Mouse (Mus musculus) right cerebral cortex, postnatal 25 days (tissue): ENCODE data around the gene Ncdn.

Source experiments
- DNase-seq: peaks from one replicate; pipeline ENCODE4 v3.0.0; 2022

Ncdn gene

GRCm38 (mm10) chr4:126753268-126754230 lies at the start of gene Ncdn, which contains the start of gene AU040320:
TSS of gene Ncdn (minus strand) at chr4:126753438.
TSS of gene AU040320 (plus strand) at chr4:126753544.
- peak; percentile 98 for DNase-seq

GRCm38 (mm10) chr4:126802174-126802573 lies 48.9 kb upstream of the Ncdn start:
- no peak for DNase-seq

DNA sequence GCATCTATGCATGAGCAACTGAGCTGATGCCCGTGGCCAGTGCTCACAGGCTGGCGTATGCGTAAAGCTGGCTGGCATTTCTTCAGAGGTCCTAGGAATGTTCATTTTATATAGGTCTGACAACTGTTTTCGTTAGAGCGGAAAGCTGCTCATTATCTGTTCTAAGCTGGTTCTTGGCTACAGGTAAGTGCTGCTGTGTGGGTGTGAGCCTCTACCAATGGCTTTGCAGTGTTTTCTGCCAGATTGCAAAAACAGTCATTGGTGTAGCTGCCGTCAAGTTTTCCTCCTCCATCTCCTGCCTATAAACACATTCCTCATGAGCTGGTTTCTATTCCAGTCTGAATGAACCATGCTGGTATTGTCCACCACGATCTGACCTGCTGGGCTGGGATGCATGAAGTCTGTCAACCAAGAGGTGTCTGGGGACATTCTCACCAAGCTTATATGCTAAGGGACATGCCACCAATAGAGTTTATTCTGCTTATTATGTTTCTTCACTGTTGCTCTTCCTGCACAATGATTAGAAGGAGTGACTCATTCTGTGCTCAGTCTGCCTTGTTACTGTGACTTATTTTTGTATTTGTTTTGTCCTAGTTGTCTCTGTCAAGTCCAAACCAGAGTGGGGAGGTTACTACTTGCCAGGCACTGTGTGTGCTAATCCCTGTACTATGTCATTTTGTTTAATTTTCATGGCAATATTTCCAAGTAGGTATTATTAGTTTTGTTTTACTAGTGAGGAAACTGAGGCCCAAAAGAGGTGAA lies 39.3 kb upstream of the Ncdn start:
- peak; percentile 60 for DNase-seq

DNA sequence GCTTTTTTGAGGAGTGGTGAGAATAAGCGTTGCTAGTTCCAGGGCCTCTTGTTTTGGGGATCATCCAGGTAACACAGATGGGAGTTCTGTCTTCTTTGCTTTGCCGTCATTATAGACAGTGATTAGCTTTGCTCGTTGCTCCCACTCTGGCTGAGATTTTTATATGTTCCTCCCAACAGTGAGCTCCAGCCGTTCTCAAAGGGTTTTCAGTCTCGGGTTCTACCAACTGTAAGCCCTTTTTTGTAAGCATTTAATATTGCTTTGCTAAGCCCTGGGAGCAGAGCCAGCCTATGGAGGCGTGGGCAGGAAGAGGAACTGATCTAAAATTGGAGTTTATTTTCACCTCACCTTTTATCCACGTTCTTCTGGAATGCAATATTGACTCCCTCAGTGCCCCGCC lies 29.8 kb upstream of the Ncdn start:
- DNase-seq = peak; percentile 32

GRCm38 (mm10) chr4:126782512-126782911 lies 29.3 kb upstream of the Ncdn start:
- DNase-seq = peak; percentile 29

DNA sequence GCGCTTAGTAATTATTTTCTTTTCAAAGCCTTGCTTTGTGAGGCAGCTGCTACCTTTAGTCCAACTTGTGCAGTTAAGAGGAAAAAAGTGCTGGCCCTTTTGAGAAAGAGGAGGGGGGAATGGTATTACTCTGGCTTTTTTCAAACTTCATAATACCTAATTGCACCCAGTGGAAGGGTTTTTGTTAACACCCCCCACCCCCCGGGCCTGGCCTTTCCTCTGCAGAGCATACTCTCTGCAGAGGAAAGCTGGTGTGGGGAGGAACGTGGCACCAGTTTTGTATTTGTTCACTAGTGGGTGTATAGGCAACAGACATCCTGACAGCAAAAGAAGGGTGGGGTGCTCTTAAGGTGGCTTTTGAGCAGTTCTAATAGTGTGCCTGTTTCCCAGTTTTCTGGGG lies 28.6 kb upstream of the Ncdn start:
- no peak for DNase-seq

GRCm38 (mm10) chr4:126779826-126780775 lies 26.9 kb upstream of the Ncdn start:
- no peak for DNase-seq

- DNase-seq = no peak
These were observed 25.9 kb upstream of the Ncdn start for GRCm38 (mm10) chr4:126779148-126779581.

DNA sequence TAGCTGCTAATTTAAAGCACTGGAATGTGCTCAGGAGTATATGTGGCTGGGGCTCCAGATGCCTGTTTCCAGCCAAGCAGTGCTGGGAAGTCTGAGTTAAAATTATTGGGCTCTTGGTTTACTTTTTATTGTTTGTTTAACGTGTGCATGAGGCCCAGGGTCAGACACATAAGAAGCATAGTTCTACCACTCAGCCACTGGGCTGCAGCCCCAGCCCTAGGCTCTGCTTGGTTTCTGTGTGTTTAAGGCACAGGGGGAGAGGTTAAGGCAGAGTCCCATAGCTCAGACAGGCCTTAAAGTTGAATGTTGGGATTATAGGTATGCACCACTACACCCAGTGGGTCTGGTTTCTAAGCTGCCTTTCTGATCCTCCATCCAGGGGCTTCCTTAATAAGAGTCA lies 21.9 kb upstream of the Ncdn start:
- DNase-seq = no peak

DNA sequence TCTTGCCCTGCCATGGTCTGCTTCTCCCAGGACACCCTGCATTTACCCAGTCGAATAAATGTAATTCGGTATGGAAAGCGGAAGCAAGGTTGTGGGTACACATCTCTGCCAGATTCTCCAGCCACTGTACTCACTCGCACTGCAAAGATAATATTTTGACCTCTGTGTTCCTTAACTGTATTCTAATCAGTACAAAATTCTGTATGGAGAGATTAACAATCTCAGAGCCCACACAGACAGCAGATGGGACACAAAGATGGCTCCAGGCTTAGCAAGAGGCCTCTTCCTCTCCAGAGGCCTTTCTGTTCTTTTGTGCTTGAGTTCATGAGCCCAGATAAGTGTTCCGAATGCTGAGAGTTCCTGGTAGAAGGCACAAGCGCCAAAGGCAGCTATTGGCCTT lies 20.6 kb upstream of the Ncdn start:
- no peak for DNase-seq

GRCm38 (mm10) chr4:126770831-126771230 lies 17.6 kb upstream of the Ncdn start:
- DNase-seq = no peak

DNA sequence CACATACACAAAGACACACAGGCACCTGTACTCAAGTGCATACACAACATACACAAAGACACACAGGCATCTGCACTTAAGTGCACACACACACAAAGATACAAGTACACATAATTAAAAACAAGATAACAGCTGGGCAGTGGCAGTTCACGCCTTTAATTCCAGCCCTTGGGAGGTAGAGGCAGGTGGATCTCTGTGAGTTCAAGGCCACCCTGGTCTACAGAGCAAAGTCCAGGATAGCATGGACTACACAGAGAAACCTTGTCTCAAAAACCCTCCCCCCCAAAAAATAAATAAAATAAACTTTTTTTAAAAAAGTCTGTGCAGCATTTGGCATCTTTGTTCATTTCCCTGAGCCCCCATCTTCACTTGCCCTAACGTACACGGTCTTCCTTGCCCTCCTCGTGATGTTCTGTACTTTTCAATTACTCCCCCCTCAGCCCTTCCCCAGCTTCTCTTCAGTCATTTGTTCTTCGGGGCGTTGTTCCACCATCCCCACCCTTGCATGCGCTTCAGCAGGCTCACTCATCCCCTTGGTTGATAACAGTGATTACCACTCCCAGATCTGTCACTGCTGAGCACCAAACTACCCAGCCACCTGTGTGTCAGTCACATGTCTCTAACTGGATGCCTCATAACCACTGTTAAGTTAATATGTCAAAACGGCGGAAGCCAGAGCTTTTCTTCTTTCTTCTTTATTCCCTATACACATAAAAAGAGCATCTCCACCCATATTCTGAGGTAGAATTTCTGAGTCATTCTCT lies 16.7 kb upstream of the Ncdn start:
- DNase-seq = no peak

DNA sequence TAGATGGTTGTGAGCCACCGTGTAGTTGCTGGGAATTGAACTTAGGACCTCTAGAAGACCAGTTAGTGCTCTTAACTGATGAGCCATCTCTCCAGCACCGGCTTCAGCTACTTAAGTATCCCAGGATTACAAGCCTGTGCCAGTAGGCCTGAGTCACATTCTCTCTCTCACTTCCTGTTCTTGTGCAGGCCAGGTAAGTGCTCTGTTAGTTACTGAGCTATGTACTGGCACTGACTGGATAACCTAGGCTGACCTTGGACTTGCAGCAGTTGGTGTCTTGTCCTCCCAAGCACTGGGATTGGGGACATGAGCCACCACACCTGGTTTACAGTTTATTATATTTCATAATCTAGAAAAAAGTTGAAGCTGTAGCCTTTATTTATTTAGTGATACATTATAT lies 10.2 kb upstream of the Ncdn start:
- DNase-seq = no peak

DNA sequence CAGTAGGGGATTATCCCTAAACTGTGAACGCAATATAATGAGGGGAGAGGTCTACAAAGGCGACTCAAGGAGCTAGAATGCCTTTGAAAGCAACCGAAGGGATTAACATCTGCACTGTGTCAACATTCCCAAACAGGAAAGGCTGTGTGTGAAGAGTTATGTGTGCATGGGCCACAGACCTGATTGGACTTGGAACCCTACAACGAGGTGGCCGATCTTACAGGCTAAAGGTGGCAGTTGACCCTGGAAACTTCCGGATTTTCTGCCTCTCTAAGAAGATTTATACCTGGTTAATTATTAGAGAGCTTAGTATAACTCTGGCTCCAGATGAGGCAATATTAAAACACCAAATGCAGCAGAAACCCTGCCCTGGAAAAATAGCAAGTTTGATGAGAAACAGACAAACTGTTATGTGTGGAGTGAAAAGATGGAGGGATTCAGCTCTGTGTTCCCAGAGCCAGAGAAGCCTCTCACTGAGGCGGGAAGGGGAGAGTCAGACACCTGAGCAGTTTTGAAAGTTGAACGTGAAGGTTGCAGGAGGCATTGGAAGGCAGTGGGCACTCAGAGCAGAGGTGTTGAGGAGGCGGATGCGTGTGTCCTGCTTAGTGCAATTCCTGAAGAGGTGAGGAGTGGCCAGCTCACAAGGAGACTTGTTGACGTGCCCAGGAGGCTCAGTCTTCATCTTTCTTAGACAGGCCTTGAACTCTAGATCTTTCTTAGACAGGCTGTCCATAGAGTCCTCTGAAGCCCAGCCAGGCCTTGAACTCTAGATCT lies 9.5 kb upstream of the Ncdn start:
- DNase-seq = no peak

GRCm38 (mm10) chr4:126759435-126759834 lies 6.2 kb upstream of the Ncdn start:
- DNase-seq = no peak

- no peak for DNase-seq
These were observed 5.1 kb upstream of the Ncdn start for GRCm38 (mm10) chr4:126758299-126758698.

DNA sequence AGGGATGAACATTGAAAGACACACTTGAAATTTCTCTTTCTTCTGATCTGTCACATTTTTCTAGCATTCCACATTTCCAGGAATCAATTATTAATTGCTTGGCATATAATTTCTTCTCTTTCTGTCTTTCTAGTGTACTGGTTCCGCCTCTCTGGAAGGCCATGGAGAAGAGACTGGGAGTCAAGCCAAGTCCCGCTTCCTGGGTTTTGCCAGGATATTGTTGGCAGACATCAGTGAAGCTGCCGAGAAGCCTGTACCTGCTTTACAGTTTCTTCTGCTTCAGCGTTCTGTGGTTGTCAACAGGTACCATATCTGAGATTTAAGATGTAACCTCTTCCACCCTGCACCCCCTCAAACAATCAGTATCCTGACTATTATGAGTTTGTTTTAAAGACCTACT lies 3.5 kb upstream of the Ncdn start:
- DNase-seq = no peak

GRCm38 (mm10) chr4:126754736-126755374 lies 1.6 kb upstream of the Ncdn start:
- no peak for DNase-seq

GRCm38 (mm10) chr4:126754231-126754611 lies 983 bp upstream of the Ncdn start:
- DNase-seq = no peak

GRCm38 (mm10) chr4:126752608-126753141 lies 563 bp downstream of the Ncdn start:
- peak; percentile 24 for DNase-seq
